Mouse (Mus musculus) stomach, postnatal 0 days (tissue): ENCODE data around the gene Tmem79.
"Not testable (repeated sequence)": the region's sequence is repeated elsewhere in the genome, so short reads cannot be mapped to it uniquely, and the experiment has no call there.

Source experiments
- CTCF ChIP-seq: IDR thresholded peaks from 2 replicates; pipeline ENCODE4 v1.5.1; 2016; ENCODE audit warnings: antibody characterized with exemption, low read depth, mild to moderate bottlenecking, moderate library complexity
- EP300 ChIP-seq: optimal IDR thresholded peaks from 2 replicates; pipeline ENCODE3; 2016; ENCODE audit warnings: antibody characterized with exemption

DNA sequence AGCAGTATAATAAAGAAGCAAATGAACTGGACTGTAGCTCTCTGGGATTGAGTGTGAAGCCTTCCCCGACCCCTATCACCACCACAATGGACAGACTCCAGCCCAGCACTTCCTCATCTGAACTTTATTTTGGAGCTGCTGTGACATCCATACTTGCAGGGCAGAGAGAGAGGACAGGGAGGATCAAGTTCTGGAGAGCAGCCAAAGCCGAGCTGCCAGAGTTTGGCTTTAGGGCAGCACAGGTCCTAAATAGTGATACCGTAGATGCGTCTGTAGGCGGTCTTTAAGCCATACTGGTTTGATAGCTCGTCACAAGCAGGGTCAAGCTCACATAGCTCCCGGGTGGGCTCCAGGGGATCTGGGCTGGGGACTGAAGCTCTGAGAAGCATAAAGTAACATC is 32.6 kb upstream of the Tmem79 start:
- not testable (repeated sequence) for TF ChIP-seq CTCF, EP300
